Mouse (Mus musculus) liver, adult 2 months (tissue): ENCODE data around the gene Pcp4l1.

Experiments
- CTCF ChIP-seq: fragments of 200-500 bp; IDR thresholded peaks from 2 replicates; pipeline ENCODE4 v1.5.1; 2011; ENCODE audit warnings: low read depth, low read length, control low read depth
- POLR2A ChIP-seq: fragments of 200-500 bp; IDR thresholded peaks from 2 replicates; pipeline ENCODE4 v1.6.1; 2011; ENCODE audit warnings: low read length, control low read depth; ENCODE audit not compliant: insufficient read depth; ENCODE audit errors: extremely low read depth

GRCm38 (mm10) chr1:171235791-171236190 lies 39.7 kb upstream of the Pcp4l1 start:
- TF ChIP-seq CTCF (no peak), POLR2A (no peak)
